In the genomic region with DNA sequence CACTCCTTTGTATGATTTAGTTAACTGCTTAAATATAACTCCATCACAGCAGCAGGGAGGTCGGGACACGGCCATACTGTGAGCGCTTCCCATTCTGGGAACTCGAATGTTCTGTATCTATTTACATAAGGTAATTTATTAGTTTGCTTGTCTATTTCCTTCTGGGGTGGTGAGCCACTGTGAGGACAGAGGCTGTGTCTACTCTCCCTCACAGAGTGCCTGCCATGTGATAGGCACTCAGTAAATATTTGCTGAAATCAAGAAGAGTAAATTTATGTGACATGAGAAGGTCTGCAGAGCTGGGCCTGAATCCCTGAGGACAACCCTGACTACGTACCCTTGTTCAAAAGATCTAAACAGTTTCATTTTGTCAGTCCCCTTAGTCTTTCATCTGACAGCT, we compare ENCODE assay signal across 24 mouse cellular contexts.
A peak's percentile ranks its signal among the peaks of the same experiment; 100 is the strongest.
DNase-seq lines count a peak whose midpoint lies in the region; ATAC-seq lines count a peak whose summit lies in the region.
"Had no signal": no experiment of that assay in that cellular context is flagged by ENCODE, and none has a peak within 500 bp of the region (broad histone marks: within the 10 kb centered on the region; RNA-seq: fewer than 3 reads in every experiment).

No protein-coding gene starts in this region.

- no peaks in the 10 kb centered on the region for H3K36me3 ChIP-seq in liver, embryonic 16.5 days (ENCODE audit: control insufficient read depth, insufficient read depth)
- no peaks in the 10 kb centered on the region for H3K36me3 ChIP-seq in liver, embryonic 12.5 days
- no peaks in the 10 kb centered on the region for H3K36me3 ChIP-seq in midbrain, embryonic 13.5 days
- H3K36me3 ChIP-seq in midbrain, embryonic 10.5 days: no peaks in the 10 kb centered on the region
- H3K36me3 ChIP-seq: embryonic facial prominence, embryonic 13.5 days; forebrain, embryonic 15.5 days; heart, embryonic 13.5 days; limb, embryonic 15.5 days; neural tube, embryonic 12.5 days had no signal

- H3K9ac ChIP-seq in liver, embryonic 16.5 days (ENCODE audit: low read depth, low read length): no peak overlapping the region
- no peak overlapping the region for H3K9ac ChIP-seq in liver, embryonic 12.5 days
- no peak overlapping the region for H3K9ac ChIP-seq in midbrain, embryonic 13.5 days (replicated peaks)
- H3K9ac ChIP-seq: embryonic facial prominence, embryonic 13.5 days; forebrain, embryonic 15.5 days; heart, embryonic 13.5 days; hindbrain, embryonic 14.5 days; limb, embryonic 15.5 days; neural tube, embryonic 12.5 days had no signal

- H3K4me2 ChIP-seq in liver, embryonic 16.5 days (ENCODE audit: low read depth, low read length): no peak overlapping the region
- H3K4me2 ChIP-seq in liver, embryonic 12.5 days: no peak overlapping the region
- H3K4me2 ChIP-seq in midbrain, embryonic 13.5 days (replicated peaks): no peak overlapping the region
- H3K4me2 ChIP-seq: embryonic facial prominence, embryonic 13.5 days; forebrain, embryonic 15.5 days; heart, embryonic 13.5 days; hindbrain, embryonic 14.5 days; limb, embryonic 15.5 days; neural tube, embryonic 12.5 days had no signal

- no peak overlapping the region for H3K27ac ChIP-seq in liver, embryonic 16.5 days (ENCODE audit: low read length)
- H3K27ac ChIP-seq in liver, embryonic 12.5 days: no peak overlapping the region
- no peak overlapping the region for H3K27ac ChIP-seq in midbrain, embryonic 13.5 days
- H3K27ac ChIP-seq in midbrain, embryonic 10.5 days (replicated peaks): no peak overlapping the region
- H3K27ac ChIP-seq: embryonic facial prominence, embryonic 13.5 days; forebrain, embryonic 15.5 days; heart, embryonic 13.5 days; hindbrain, embryonic 14.5 days; limb, embryonic 15.5 days; neural tube, embryonic 12.5 days had no signal

- peak; percentile 84 for ATAC-seq in liver, embryonic 16.5 days (ENCODE audit: low read depth)
- ATAC-seq in liver, embryonic 12.5 days: no peak
- peak; percentile 40 for ATAC-seq in midbrain, embryonic 13.5 days
- ATAC-seq: forebrain, embryonic 15.5 days had no signal

- no peaks in the 10 kb centered on the region for H3K4me1 ChIP-seq in liver, embryonic 16.5 days (ENCODE audit: control insufficient read depth, low read depth, low read length)
- H3K4me1 ChIP-seq in liver, embryonic 12.5 days: no peaks in the 10 kb centered on the region
- 0 out of 2 replicates have a peak, but pooled peaks cover 5% of the 10 kb centered on the region for H3K4me1 ChIP-seq in midbrain, embryonic 13.5 days (replicated peaks)
- H3K4me1 ChIP-seq in midbrain, embryonic 10.5 days: peaks cover 22% of the 10 kb centered on the region
- H3K4me1 ChIP-seq: embryonic facial prominence, embryonic 13.5 days; forebrain, embryonic 15.5 days; limb, embryonic 15.5 days; megakaryocyte, embryonic 14.5 days had no signal

- H3K4me3 ChIP-seq in liver, embryonic 16.5 days (ENCODE audit: low read depth, low read length): no peak overlapping the region
- H3K4me3 ChIP-seq in liver, embryonic 12.5 days: no peak overlapping the region
- no peak overlapping the region for H3K4me3 ChIP-seq in midbrain, embryonic 13.5 days (replicated peaks)
- no peak overlapping the region for H3K4me3 ChIP-seq in midbrain, embryonic 10.5 days
- H3K4me3 ChIP-seq: embryonic facial prominence, embryonic 13.5 days; forebrain, embryonic 15.5 days; heart, embryonic 13.5 days; limb, embryonic 15.5 days; megakaryocyte, embryonic 14.5 days; neural tube, embryonic 12.5 days had no signal

- H3K27me3 ChIP-seq in liver, embryonic 16.5 days (ENCODE audit: control insufficient read depth, insufficient read depth, low read depth, low read length): no peaks in the 10 kb centered on the region
- H3K27me3 ChIP-seq in liver, embryonic 12.5 days (replicated peaks): no peaks in the 10 kb centered on the region
- no peaks in the 10 kb centered on the region for H3K27me3 ChIP-seq in midbrain, embryonic 13.5 days
- H3K27me3 ChIP-seq in midbrain, embryonic 10.5 days (ENCODE audit: low read depth, poor library complexity, severe bottlenecking): no peaks in the 10 kb centered on the region
- H3K27me3 ChIP-seq: embryonic facial prominence, embryonic 13.5 days; forebrain, embryonic 15.5 days; heart, embryonic 13.5 days; limb, embryonic 15.5 days; neural tube, embryonic 12.5 days had no signal

- DNase-seq in adrenal gland, postnatal 14 days: peak; percentile 23
- no peak for DNase-seq in adrenal gland, adult 2 months
- no peak for DNase-seq in midbrain, embryonic 10.5 days (ENCODE audit: low spot score)
- no peak for DNase-seq in ovary, postnatal 14 days (ENCODE audit: low spot score)
- DNase-seq in c-Kit-positive CD71-positive TER-119-positive erythroid progenitor cells, embryonic 14.5 days (ENCODE audit: low spot score): no peak
- DNase-seq: adrenal gland, adult 8-10 months; cerebellum, postnatal 10 days; heart, adult 18-20 months; heart, postnatal 36 days; kidney, adult 11 months; kidney, postnatal 14 days; right cerebral cortex, adult 18-20 months; thymus, adult 18-20 months; thymus, postnatal 4 days had no signal

- WGBS in liver, embryonic 16.5 days (ENCODE audit: insufficient replicate concordance): 59% methylated on average over 5 of the region's 5 CpGs
- WGBS in liver, embryonic 12.5 days (ENCODE audit: insufficient replicate concordance): 70% methylated on average over 5 of the region's 5 CpGs
- WGBS in midbrain, embryonic 13.5 days: 77% methylated on average over 5 of the region's 5 CpGs
- WGBS in midbrain, embryonic 10.5 days: 83% methylated on average over 5 of the region's 5 CpGs

- no peaks in the 10 kb centered on the region for H3K9me3 ChIP-seq in liver, embryonic 16.5 days (replicated peaks; ENCODE audit: control insufficient read depth, low read length)
- H3K9me3 ChIP-seq in liver, embryonic 12.5 days (replicated peaks): no peaks in the 10 kb centered on the region
- H3K9me3 ChIP-seq in midbrain, embryonic 13.5 days: no peaks in the 10 kb centered on the region
- H3K9me3 ChIP-seq in midbrain, embryonic 10.5 days (replicated peaks): no peaks in the 10 kb centered on the region
- H3K9me3 ChIP-seq: embryonic facial prominence, embryonic 13.5 days; forebrain, embryonic 15.5 days; heart, embryonic 13.5 days; limb, embryonic 15.5 days; megakaryocyte, embryonic 14.5 days; neural tube, embryonic 12.5 days had no signal
